Mouse (Mus musculus): Measurements from ENCODE around the gene C1rb. TPM values are rescaled to one million over a fixed set of nuclear protein-coding genes. Genes with fewer than 3 reads are reported as not detected.
"Not testable (repeated sequence)": the region's sequence is repeated elsewhere in the genome, so short reads cannot be mapped to it uniquely, and the experiment has no call there.

The C1rb gene
- polyA plus RNA-seq, 1 experiment from 2014 or later: not detected

DNA sequence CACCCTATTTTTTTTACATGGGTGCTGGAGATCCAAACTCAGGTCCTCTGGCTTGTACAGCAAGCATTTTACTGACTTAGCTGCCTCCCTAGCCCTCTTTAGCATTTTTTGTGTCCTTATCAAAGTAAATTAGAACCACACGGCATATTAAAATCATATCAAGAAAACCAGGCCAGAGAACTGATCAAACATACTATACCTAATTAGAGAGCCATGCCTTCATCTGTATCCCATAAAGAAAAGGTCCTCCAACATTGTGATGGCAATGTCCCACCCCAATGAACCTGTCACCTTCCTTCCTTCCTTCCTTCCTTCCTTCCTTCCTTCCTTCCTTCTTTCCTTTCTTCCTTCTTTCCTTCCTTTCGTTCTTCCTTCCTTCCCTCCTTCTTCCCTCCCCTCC lies 14.1 kb upstream of the C1rb start:
- not testable (repeated sequence) for H3K9me3 ChIP-seq; H3K36me3 ChIP-seq; H3K4me1 ChIP-seq; ATAC-seq (ENCODE audit: insufficient read depth, low FRiP score, low read depth); H3K27me3 ChIP-seq (replicated peaks); H3K4me2 ChIP-seq; H3K4me3 ChIP-seq (replicated peaks); H3K9ac ChIP-seq; H3K27ac ChIP-seq
- 73% methylated on average over 2 of the region's 2 CpGs for WGBS

DNA sequence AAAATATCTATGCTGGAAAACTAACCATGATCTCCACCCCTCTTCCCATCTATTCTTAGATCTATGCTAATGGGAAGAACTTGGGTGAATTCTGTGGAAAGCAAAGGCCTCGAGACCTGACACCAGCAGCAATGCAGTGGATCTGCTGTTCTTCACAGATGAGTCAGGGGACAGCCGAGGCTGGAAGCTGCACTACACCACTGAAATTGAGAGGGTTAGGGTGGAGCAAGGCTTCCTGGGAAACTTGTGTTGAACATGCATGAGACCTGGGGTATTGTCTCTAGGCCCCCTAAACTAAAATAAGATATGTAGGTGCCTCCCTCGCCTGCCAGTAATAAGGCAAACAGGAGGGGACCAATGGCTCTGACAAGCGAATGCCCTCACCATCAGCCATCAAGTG lies 8.9 kb upstream of the C1rb start:
- not testable (repeated sequence) for H3K27ac ChIP-seq; H3K4me2 ChIP-seq; H3K36me3 ChIP-seq; H3K9me3 ChIP-seq; H3K27me3 ChIP-seq (replicated peaks); H3K4me3 ChIP-seq (replicated peaks); H3K9ac ChIP-seq; H3K4me1 ChIP-seq; ATAC-seq (ENCODE audit: insufficient read depth, low FRiP score, low read depth)
- 83% methylated on average over 4 of the region's 4 CpGs for WGBS

DNA sequence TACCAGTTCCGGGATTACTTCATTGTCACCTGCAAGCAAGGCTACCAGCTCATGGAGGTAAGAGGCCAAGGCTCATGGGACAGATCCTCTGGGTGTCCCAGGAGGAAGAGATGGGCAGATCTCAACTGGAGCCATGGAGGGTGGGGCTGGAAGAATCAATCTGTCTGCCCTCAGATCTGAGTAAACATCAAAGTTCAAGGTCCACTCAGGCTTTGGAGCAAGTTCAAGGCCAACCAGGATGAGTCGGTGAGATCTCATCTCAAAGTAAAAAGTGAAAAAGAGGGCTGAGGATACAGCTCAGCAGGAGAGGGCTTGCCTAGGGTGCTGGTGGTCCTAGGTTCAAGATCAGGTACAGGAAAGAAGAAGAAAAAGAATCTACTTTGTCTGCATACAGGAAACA lies 8.5 kb upstream of the C1rb start:
- not testable (repeated sequence) for ATAC-seq (ENCODE audit: insufficient read depth, low FRiP score, low read depth); H3K27me3 ChIP-seq (replicated peaks); H3K4me3 ChIP-seq (replicated peaks); H3K9ac ChIP-seq; H3K4me2 ChIP-seq; H3K4me1 ChIP-seq; H3K27ac ChIP-seq; H3K9me3 ChIP-seq; H3K36me3 ChIP-seq
- WGBS: 85% methylated on average over 2 of the region's 2 CpGs

DNA sequence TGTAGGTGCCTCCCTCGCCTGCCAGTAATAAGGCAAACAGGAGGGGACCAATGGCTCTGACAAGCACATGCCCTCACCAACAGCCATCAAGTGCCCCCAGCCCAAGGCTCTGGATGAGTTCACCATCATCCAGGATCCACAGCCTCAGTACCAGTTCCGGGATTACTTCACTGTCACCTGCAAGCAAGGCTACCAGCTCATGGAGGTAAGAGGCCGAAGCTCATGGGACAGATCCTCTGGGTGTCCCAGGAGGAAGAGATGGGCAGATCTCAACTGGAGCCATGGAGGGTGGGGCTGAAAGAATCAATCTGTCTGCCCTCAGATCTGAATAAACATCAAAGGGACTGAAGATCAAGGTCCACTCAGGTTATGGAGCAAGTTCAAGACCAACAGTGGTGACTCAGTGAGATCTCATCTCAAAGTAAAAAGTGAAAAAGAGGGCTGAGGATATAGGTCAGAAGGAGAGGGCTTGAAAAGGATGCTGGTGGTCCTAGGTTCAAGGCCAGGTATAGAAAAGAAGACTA lies 5.1 kb downstream of the C1rb start:
- not testable (repeated sequence) for H3K4me1 ChIP-seq; H3K36me3 ChIP-seq; H3K9me3 ChIP-seq; H3K4me3 ChIP-seq (replicated peaks); H3K4me2 ChIP-seq; ATAC-seq (ENCODE audit: insufficient read depth, low FRiP score, low read depth); H3K9ac ChIP-seq; H3K27ac ChIP-seq; H3K27me3 ChIP-seq (replicated peaks)
- WGBS: 87% methylated on average over 3 of the region's 3 CpGs

DNA sequence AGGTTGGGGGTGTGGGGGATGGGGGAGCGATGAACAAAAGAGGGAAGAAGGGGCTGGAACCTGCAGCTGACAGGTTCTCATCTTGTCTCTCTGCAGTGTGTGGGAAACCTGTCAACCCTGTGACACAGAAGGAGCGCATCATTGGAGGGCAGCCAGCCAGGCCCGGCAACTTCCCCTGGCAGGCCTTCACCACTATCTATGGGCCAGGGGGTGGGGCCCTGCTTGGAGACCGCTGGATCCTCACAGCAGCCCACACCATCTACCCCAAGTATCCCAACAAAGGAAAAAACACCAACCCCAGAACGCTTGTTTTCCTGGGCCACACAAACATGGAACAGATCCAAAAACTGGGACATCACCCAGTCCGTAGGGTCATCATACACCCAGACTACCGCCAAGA lies 10.1 kb downstream of the C1rb start:
- H3K27ac ChIP-seq; H3K4me2 ChIP-seq; H3K27me3 ChIP-seq (replicated peaks); H3K9me3 ChIP-seq; H3K4me3 ChIP-seq (replicated peaks); H3K4me1 ChIP-seq; ATAC-seq (ENCODE audit: insufficient read depth, low FRiP score, low read depth); H3K9ac ChIP-seq; H3K36me3 ChIP-seq: not testable (repeated sequence)
- WGBS: 74% methylated on average over 6 of the region's 7 CpGs

DNA sequence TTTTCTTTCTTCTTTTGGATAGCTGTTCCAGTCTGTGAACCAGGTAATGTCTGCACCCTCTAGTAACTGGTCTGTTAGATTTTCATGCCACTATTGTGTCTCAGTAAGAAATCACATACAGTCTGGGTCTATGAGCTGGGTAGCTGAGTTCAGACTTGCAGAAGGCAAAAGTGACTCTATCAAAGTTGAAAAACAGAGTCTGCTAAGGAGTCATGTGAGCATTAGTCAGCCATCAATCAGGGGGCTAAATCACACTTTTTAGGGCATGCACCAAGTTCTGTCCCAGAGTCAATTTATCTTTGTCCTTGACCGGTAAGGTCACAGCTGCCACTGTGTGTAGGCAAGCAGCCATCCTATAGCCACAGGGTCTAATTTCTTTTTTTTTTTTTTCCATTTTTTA lies 12.1 kb downstream of the C1rb start:
- Histone ChIP-seq H3K27ac (no peak overlapping the region), H3K9me3 (no peaks in the 10 kb centered on the region), H3K9ac (no peak overlapping the region), H3K4me2 (no peak overlapping the region), H3K36me3 (no peaks in the 10 kb centered on the region), H3K4me1 (no peaks in the 10 kb centered on the region), H3K27me3 (replicated peaks) (no peaks in the 10 kb centered on the region), H3K4me3 (replicated peaks) (no peak overlapping the region)
- ATAC-seq (ENCODE audit: insufficient read depth, low FRiP score, low read depth): no peak
- WGBS: 77% methylated on average over 1 of the region's 1 CpGs

DNA sequence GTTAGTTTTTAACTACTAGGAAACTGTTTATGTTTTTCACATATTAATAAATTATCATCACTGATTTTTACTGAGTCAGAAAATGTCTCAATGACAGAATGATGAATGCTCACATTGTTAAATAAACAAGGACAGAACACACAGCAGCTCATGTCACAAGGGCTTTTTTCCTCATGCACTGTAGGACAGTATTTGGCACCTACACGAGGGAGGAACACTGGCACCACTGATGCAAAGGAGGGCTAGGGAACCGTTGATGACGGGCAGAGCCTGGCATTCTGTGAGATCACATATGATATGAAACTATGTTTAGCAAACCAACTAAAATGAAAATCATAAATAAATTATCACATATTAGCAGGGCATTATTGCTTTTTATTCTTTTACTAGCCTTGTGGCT lies 14.8 kb downstream of the C1rb start:
- 49% methylated on average over 3 of the region's 3 CpGs for WGBS
- Histone ChIP-seq H3K27me3 (replicated peaks) (no peaks in the 10 kb centered on the region), H3K36me3 (no peaks in the 10 kb centered on the region), H3K4me1 (no peaks in the 10 kb centered on the region), H3K27ac (no peak overlapping the region), H3K4me2 (no peak overlapping the region), H3K9me3 (no peaks in the 10 kb centered on the region), H3K9ac (no peak overlapping the region), H3K4me3 (replicated peaks) (no peak overlapping the region)
- no peak for ATAC-seq (ENCODE audit: insufficient read depth, low FRiP score, low read depth)

DNA sequence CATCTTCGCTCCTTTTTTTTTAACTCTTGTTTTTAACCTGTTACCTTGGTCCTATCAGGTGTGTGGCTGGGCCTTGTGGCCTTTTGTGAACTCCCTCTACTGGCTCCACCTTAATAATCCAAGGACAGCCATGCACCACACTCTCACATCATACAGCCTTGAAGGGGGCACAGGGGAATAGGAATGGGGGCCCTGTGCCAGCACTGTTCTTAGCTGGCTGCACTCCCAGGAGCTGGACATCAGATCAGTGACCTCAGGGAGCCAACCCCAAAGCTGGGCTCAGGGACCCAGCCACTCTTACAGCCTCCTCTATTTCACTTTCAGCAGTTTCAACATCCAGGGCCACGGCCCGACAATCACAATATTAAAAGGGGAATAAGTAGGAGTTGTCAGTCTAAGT lies 15.7 kb downstream of the C1rb start:
- ATAC-seq (ENCODE audit: insufficient read depth, low FRiP score, low read depth): no peak
- Histone ChIP-seq H3K4me1 (no peaks in the 10 kb centered on the region), H3K27me3 (replicated peaks) (no peaks in the 10 kb centered on the region)

DNA sequence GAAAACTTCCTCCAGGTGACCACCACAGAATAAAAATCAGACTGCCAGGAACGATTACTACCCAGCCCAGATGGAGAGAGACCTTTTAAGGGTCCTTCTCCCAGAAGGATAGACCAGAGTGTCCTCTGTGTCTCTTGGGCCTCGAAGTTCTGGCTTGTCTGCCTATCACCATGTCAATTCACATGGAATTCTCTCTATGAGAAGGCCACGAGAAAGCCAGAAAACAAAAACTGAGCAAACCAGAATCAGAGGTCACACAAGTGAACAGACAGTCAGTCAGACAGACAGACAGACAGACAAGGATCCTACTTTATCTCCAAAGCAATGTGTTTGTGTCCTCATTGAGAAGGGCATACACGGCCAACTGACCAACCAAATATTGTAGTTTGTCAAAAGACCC lies 16.2 kb downstream of the C1rb start:
- 76% methylated on average over 4 of the region's 4 CpGs for WGBS
- no peaks in the 10 kb centered on the region for H3K4me1 ChIP-seq

More for the DNA sequence above, 15.7 kb downstream of the C1rb start:
- WGBS: 85% methylated on average over 3 of the region's 3 CpGs
- Histone ChIP-seq H3K9me3 (no peaks in the 10 kb centered on the region), H3K27ac (no peak overlapping the region), H3K4me2 (no peak overlapping the region), H3K9ac (no peak overlapping the region), H3K36me3 (no peaks in the 10 kb centered on the region), H3K4me3 (replicated peaks) (no peak overlapping the region)

DNA sequence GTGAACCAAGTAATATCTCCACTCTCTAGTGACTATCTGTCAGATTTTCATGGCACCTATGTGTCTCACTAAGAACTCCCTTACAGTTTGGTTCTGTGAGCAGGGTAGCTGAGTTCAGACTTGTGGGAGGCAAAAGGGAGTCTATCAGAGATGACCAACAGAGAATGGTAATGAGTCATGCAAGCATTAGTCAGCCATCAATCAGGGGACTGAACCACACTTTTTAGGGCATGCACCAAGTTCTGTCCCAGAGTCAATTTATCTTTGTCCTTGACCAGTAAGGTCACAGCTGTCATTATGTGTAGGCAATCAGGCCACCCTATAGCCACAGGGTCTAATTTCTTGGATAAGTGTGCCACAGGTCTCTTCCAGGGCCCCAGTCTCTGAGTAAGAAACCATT lies 18.7 kb downstream of the C1rb start:
- Histone ChIP-seq H3K4me1 (no peaks in the 10 kb centered on the region), H3K9me3 (no peaks in the 10 kb centered on the region), H3K4me2 (no peak overlapping the region), H3K36me3 (no peaks in the 10 kb centered on the region), H3K27me3 (replicated peaks) (no peaks in the 10 kb centered on the region), H3K9ac (no peak overlapping the region), H3K27ac (no peak overlapping the region), H3K4me3 (replicated peaks) (no peak overlapping the region)
- no peak for ATAC-seq (ENCODE audit: insufficient read depth, low FRiP score, low read depth)

More for the DNA sequence above, 16.2 kb downstream of the C1rb start:
- Histone ChIP-seq H3K36me3 (no peaks in the 10 kb centered on the region), H3K9me3 (no peaks in the 10 kb centered on the region), H3K4me3 (replicated peaks) (no peak overlapping the region), H3K27me3 (replicated peaks) (no peaks in the 10 kb centered on the region), H3K9ac (no peak overlapping the region), H3K4me2 (no peak overlapping the region), H3K27ac (no peak overlapping the region)
- ATAC-seq (ENCODE audit: insufficient read depth, low FRiP score, low read depth): no peak

DNA sequence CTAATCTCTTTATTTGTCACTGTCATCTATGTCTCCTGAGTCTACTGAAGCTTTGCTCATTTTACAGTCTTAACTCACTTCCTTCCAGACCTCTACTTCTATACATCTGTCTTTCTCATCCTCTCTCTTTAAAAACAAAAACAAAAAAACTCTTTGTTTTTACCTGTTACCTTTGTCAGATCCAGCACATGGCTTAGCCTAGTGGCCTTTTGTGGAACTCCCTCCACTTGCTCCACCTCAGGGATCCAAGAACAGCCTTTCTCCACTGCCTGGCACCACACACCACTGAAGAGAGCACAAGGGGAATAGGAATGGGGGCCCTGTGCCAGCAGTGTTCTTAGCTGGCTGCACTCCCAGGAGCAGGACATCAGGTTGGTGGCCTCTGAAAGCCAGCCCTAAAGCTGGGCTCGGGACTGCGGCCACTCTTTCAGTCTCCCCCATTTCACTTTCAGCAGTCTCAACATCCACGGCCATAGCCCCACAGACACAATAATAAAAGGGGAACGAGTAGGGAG lies 22.1 kb downstream of the C1rb start:
- no peak overlapping the region for H3K9ac ChIP-seq
- WGBS: 77% methylated on average over 4 of the region's 4 CpGs
- H3K4me1 ChIP-seq: no peaks in the 10 kb centered on the region
- H3K36me3 ChIP-seq: no peaks in the 10 kb centered on the region
- H3K4me3 ChIP-seq (replicated peaks): no peak overlapping the region
- H3K27me3 ChIP-seq (replicated peaks): no peaks in the 10 kb centered on the region
- no peak overlapping the region for H3K27ac ChIP-seq
- H3K4me2 ChIP-seq: no peak overlapping the region
- ATAC-seq (ENCODE audit: insufficient read depth, low FRiP score, low read depth): no peak
- no peaks in the 10 kb centered on the region for H3K9me3 ChIP-seq

DNA sequence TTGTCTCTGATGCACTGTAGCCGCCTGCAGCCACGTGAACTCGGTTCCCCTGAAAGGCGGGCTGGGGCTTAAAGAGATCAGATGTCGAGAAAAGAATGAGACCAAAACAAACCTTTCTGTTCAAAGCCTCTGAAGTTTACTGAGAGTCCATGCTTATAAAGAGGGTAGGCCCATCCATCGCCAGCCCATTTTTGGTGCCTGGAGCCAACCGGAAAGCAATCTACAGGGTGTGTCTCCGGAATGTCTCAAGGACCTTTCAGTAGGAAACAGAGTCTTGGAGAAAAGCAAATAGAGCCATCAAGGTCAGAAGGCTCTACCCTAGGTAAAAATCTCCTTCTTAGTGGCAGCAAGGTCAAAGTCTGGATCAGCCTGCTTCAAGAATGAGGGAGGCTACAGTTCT lies 23.0 kb downstream of the C1rb start:
- no peak for ATAC-seq (ENCODE audit: insufficient read depth, low FRiP score, low read depth)
- H3K4me3 ChIP-seq (replicated peaks): no peak overlapping the region
- no peaks in the 10 kb centered on the region for H3K27me3 ChIP-seq (replicated peaks)
- no peaks in the 10 kb centered on the region for H3K4me1 ChIP-seq
- no peak overlapping the region for H3K4me2 ChIP-seq
- H3K9me3 ChIP-seq: no peaks in the 10 kb centered on the region
- H3K9ac ChIP-seq: no peak overlapping the region
- WGBS: 65% methylated on average over 8 of the region's 8 CpGs
- H3K27ac ChIP-seq: no peak overlapping the region
- no peaks in the 10 kb centered on the region for H3K36me3 ChIP-seq

DNA sequence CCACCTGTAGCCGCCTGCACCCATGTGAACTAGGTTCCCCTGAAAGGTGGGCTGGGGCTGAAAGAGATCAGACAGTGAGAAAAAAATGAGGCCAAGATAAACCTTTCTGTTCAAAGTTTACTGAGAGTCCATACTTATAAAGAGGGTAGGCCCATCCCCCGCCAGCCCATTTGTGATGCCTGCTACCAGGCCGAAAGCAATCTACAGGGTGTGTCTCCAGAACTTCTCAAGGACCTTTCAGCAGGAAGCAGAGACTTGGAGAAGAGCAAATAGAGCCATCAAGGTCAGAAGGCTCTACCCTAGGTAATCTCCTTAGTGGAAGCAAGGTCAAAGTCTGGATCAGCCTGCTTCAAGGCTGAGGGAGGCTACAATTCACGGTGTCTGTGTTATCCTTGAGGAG lies 31.9 kb downstream of the C1rb start:
- Histone ChIP-seq H3K36me3 (no peaks in the 10 kb centered on the region), H3K9me3 (no peaks in the 10 kb centered on the region), H3K9ac (no peak overlapping the region), H3K4me1 (no peaks in the 10 kb centered on the region), H3K4me3 (replicated peaks) (no peak overlapping the region), H3K4me2 (no peak overlapping the region), H3K27me3 (replicated peaks) (no peaks in the 10 kb centered on the region), H3K27ac (no peak overlapping the region)
- WGBS: 82% methylated on average over 4 of the region's 4 CpGs
- no peak for ATAC-seq (ENCODE audit: insufficient read depth, low FRiP score, low read depth)
